Mouse (Mus musculus) intestine, embryonic 15.5 days (tissue): ENCODE data around the gene Syn1. TPM values are rescaled to one million over a fixed set of nuclear protein-coding genes. Genes with fewer than 3 reads are reported as not detected.
A peak's percentile ranks its signal among the peaks of the same experiment; 100 is the strongest.

ENCODE experiments used
- ATAC-seq: fragments of 200-750 bp; cut with Nextera tagmentation; 2 replicates; pipeline ENCODE4 v1.8.0; 2017; ENCODE audit warnings: moderate TSS enrichment, moderate library complexity
- H3K27ac ChIP-seq: fragments of 300-500 bp; sonication (generic); 2 replicates; pipeline ENCODE4 v1.5.1; 2015; ENCODE audit warnings: mild to moderate bottlenecking, inconsistent platforms
- H3K27me3 ChIP-seq: fragments of 300-500 bp; sonication (generic); replicated peaks from 2 replicates; pipeline ENCODE4 v1.6.1; 2015; ENCODE audit warnings: inconsistent platforms
- H3K36me3 ChIP-seq: fragments of 300-500 bp; sonication (generic); 2 replicates; pipeline ENCODE4 v1.6.1; 2015; ENCODE audit warnings: inconsistent platforms
- H3K4me1 ChIP-seq: fragments of 300-500 bp; sonication (generic); replicated peaks from 2 replicates; pipeline ENCODE4 v1.6.1; 2015; ENCODE audit warnings: inconsistent platforms
- H3K4me2 ChIP-seq: fragments of 300-500 bp; sonication (generic); replicated peaks from 2 replicates; pipeline ENCODE4 v1.6.1; 2015; ENCODE audit warnings: mild to moderate bottlenecking, inconsistent platforms
- H3K4me3 ChIP-seq: fragments of 300-500 bp; sonication (generic); replicated peaks from 2 replicates; pipeline ENCODE4 v1.5.1; 2015; ENCODE audit warnings: inconsistent platforms
- H3K9ac ChIP-seq: fragments of 300-500 bp; sonication (generic); 2 replicates; pipeline ENCODE4 v1.6.1; 2015; ENCODE audit warnings: inconsistent platforms
- H3K9me3 ChIP-seq: fragments of 300-500 bp; sonication (generic); 2 replicates; pipeline ENCODE4 v1.6.1; 2016; ENCODE audit warnings: inconsistent platforms
- WGBS: fragments of 180-500 bp; shearing (Covaris S2); methylation state at CpG from one replicate; pipeline ENCODE4 v1.1.7; 2015; 5-methylcytosine and 5-hydroxymethylcytosine counted together
- polyA plus RNA-seq: library from polyadenylated mRNA; unstranded; fragments of >200 nt; fragmentation: Nextera tagmentation; extraction: Ambion mirVana; gene quantifications from 2 replicates; pipeline ENCODE4 v1.2.1, GENCODE M21; 2015

The Syn1 gene
- polyA plus RNA-seq, 1 experiment from 2014 or later: 2.5 TPM

GRCm38 (mm10) chrX:20848256-20848984 is 72.4 kb downstream of the Syn1 start:
- no peaks in the 10 kb centered on the region for H3K4me1 ChIP-seq
- peak overlapping the region; percentile 56 for H3K4me3 ChIP-seq
- H3K4me2 ChIP-seq: peak overlapping the region; percentile 52
- no peaks in the 10 kb centered on the region for H3K27me3 ChIP-seq
- H3K9me3 ChIP-seq: no peaks in the 10 kb centered on the region
- peak; percentile 99 for ATAC-seq
- peak overlapping the region; percentile 49 for H3K9ac ChIP-seq
- H3K27ac ChIP-seq: 0 out of 2 replicates have a peak overlapping the region, but pooled peaks have one; percentile 40
- peaks cover 7% of the 10 kb centered on the region; the same call in 1 of the 2 replicates for H3K36me3 ChIP-seq
- WGBS: 23% methylated on average over 41 of the region's 42 CpGs

- Histone ChIP-seq H3K27ac (no peak overlapping the region), H3K4me1 (no peaks in the 10 kb centered on the region), H3K4me2 (peak overlapping the region; percentile 33), H3K4me3 (no peak overlapping the region), H3K9me3 (no peaks in the 10 kb centered on the region), H3K9ac (no peak overlapping the region), H3K36me3 (0 out of 2 replicates have a peak, but pooled peaks cover 3% of the 10 kb centered on the region), H3K27me3 (no peaks in the 10 kb centered on the region)
- WGBS: 14% methylated on average over 2 of the region's 2 CpGs
- ATAC-seq: peak; percentile 40
These were observed 73.0 kb downstream of the Syn1 start for GRCm38 (mm10) chrX:20847816-20848215.

GRCm38 (mm10) chrX:20847232-20847631 is 73.6 kb downstream of the Syn1 start:
- Histone ChIP-seq H3K4me2 (no peak overlapping the region), H3K36me3 (0 out of 2 replicates have a peak, but pooled peaks cover 3% of the 10 kb centered on the region), H3K27me3 (no peaks in the 10 kb centered on the region), H3K4me3 (no peak overlapping the region), H3K9me3 (no peaks in the 10 kb centered on the region), H3K4me1 (no peaks in the 10 kb centered on the region), H3K9ac (no peak overlapping the region), H3K27ac (no peak overlapping the region)
- no peak for ATAC-seq
- WGBS: 90% methylated on average over 3 of the region's 3 CpGs

GRCm38 (mm10) chrX:20828934-20829333 is 91.9 kb downstream of the Syn1 start:
- WGBS: 24% methylated on average over 5 of the region's 5 CpGs

GRCm38 (mm10) chrX:20819708-20820426 is 100.9 kb downstream of the Syn1 start:
- ATAC-seq: peak; percentile 74
- H3K4me3 ChIP-seq: peak overlapping the region; percentile 30
- no peak overlapping the region for H3K27ac ChIP-seq
- H3K4me1 ChIP-seq: no peaks in the 10 kb centered on the region
- no peaks in the 10 kb centered on the region for H3K9me3 ChIP-seq
- 40% methylated on average over 8 of the region's 8 CpGs for WGBS
- H3K4me2 ChIP-seq: peak overlapping the region; percentile 61
- H3K36me3 ChIP-seq: no peaks in the 10 kb centered on the region
- H3K9ac ChIP-seq: peak overlapping the region; percentile 30; the same call in 1 of the 2 replicates
- H3K27me3 ChIP-seq: no peaks in the 10 kb centered on the region

More at GRCm38 (mm10) chrX:20828934-20829333, 91.9 kb downstream of the Syn1 start:
- no peaks in the 10 kb centered on the region for H3K27me3 ChIP-seq
- H3K27ac ChIP-seq: no peak overlapping the region
- H3K9ac ChIP-seq: no peak overlapping the region
- no peaks in the 10 kb centered on the region for H3K9me3 ChIP-seq
- ATAC-seq: peak; percentile 85
- H3K4me3 ChIP-seq: no peak overlapping the region
- no peaks in the 10 kb centered on the region for H3K36me3 ChIP-seq
- no peaks in the 10 kb centered on the region for H3K4me1 ChIP-seq
- no peak overlapping the region for H3K4me2 ChIP-seq

- Histone ChIP-seq H3K4me1 (no peaks in the 10 kb centered on the region), H3K4me3 (peak overlapping the region; percentile 30), H3K27ac (no peak overlapping the region), H3K36me3 (no peaks in the 10 kb centered on the region), H3K9me3 (no peaks in the 10 kb centered on the region), H3K27me3 (no peaks in the 10 kb centered on the region), H3K9ac (peak overlapping the region; percentile 30; the same call in 1 of the 2 replicates), H3K4me2 (peak overlapping the region; percentile 61)
- ATAC-seq: peak; percentile 95
- 21% methylated on average over 18 of the region's 19 CpGs for WGBS
These were observed 101.6 kb downstream of the Syn1 start for GRCm38 (mm10) chrX:20819204-20819628.

- Histone ChIP-seq H3K9me3 (no peaks in the 10 kb centered on the region), H3K4me2 (no peak overlapping the region), H3K27ac (no peak overlapping the region), H3K27me3 (no peaks in the 10 kb centered on the region), H3K4me1 (no peaks in the 10 kb centered on the region), H3K9ac (no peak overlapping the region), H3K4me3 (no peak overlapping the region), H3K36me3 (no peaks in the 10 kb centered on the region)
- no peak for ATAC-seq
- 73% methylated on average over 6 of the region's 6 CpGs for WGBS
These were observed 103.8 kb downstream of the Syn1 start for GRCm38 (mm10) chrX:20816974-20817373.

Other genes starting within 250 kb of the Syn1 start
- 102 and 104 TPM in 2 replicates for gene Cdk16, start 233.1 kb downstream of the Syn1 start, polyA plus RNA-seq
- gene Usp11, start 217.1 kb downstream of the Syn1 start, polyA plus RNA-seq: 27.9 and 28.4 TPM in 2 replicates
- gene Araf, start 123.2 kb downstream of the Syn1 start, polyA plus RNA-seq: 97.5 and 110 TPM in 2 replicates
- gene Timp1, start 50.8 kb downstream of the Syn1 start, polyA plus RNA-seq: 18.2 and 20.0 TPM in 2 replicates
- gene Cfp, start 10.6 kb upstream of the Syn1 start, polyA plus RNA-seq: 5.2 and 7.5 TPM in 2 replicates
- 8.5 and 8.6 TPM in 2 replicates for gene Elk1, start 29.6 kb upstream of the Syn1 start, polyA plus RNA-seq
- gene Uxt, start 41.0 kb upstream of the Syn1 start, polyA plus RNA-seq: 62.9 and 64.7 TPM in 2 replicates
- 4.7 and 4.9 TPM in 2 replicates for gene Zfp182, start 141.3 kb upstream of the Syn1 start, polyA plus RNA-seq
- not detected in 2 replicates for gene Spaca5, start 147.4 kb upstream of the Syn1 start, polyA plus RNA-seq
- 0.77 and 1.7 TPM in 2 replicates for gene Zfp300, start 168.5 kb upstream of the Syn1 start, polyA plus RNA-seq
- not detected in 2 replicates for gene Ssxa1, start 194.8 kb upstream of the Syn1 start, polyA plus RNA-seq